Mouse (Mus musculus): ENCODE measurements at regions not wholly inside any gene's neighbourhood (a gene's known extent, or its start where the extent isn't known, plus 50 kb on each side); places are given as distances from the start of the nearest gene placed in this dataset.

GRCm38 (mm10) chr8:78877423-78877822 is 56.5 kb upstream of the Lsm6 start:
- no peak for ATAC-seq (replicated peaks; ENCODE audit: low read depth, poor library complexity, severe bottlenecking)

GRCm38 (mm10) chr8:78889708-78890107 is 68.8 kb upstream of the Lsm6 start:
- peak; percentile 95 for ATAC-seq (replicated peaks; ENCODE audit: low read depth, poor library complexity, severe bottlenecking)

- ATAC-seq (replicated peaks; ENCODE audit: low read depth, poor library complexity, severe bottlenecking): no peak
Observed at GRCm38 (mm10) chr8:78890571-78890970, 69.6 kb upstream of the Lsm6 start.

GRCm38 (mm10) chr8:78899887-78900286 is 78.9 kb upstream of the Lsm6 start:
- ATAC-seq (replicated peaks; ENCODE audit: low read depth, poor library complexity, severe bottlenecking): peak; percentile 97

GRCm38 (mm10) chr8:78903034-78903433 is 82.1 kb upstream of the Lsm6 start:
- ATAC-seq (replicated peaks; ENCODE audit: low read depth, poor library complexity, severe bottlenecking): no peak

GRCm38 (mm10) chr8:78907918-78908317 is 87.0 kb upstream of the Lsm6 start:
- 0 out of 2 replicates have a peak, but pooled peaks have one; percentile 15 for ATAC-seq (replicated peaks; ENCODE audit: low read depth, poor library complexity, severe bottlenecking)

GRCm38 (mm10) chr8:78911288-78911873 is 90.4 kb upstream of the Lsm6 start:
- ATAC-seq (replicated peaks; ENCODE audit: low read depth, poor library complexity, severe bottlenecking): no peak

- ATAC-seq (replicated peaks; ENCODE audit: low read depth, poor library complexity, severe bottlenecking): no peak
Observed at GRCm38 (mm10) chr8:78912470-78912869, 91.5 kb upstream of the Lsm6 start.

- no peak for ATAC-seq (replicated peaks; ENCODE audit: low read depth, poor library complexity, severe bottlenecking)
Observed at GRCm38 (mm10) chr8:78913823-78914222, 92.9 kb upstream of the Lsm6 start.

- no peak for ATAC-seq (replicated peaks; ENCODE audit: low read depth, poor library complexity, severe bottlenecking)
Observed at GRCm38 (mm10) chr8:78930610-78931397, 97.4 kb upstream of the Zfp827 start.

GRCm38 (mm10) chr8:78932069-78932468 is 96.2 kb upstream of the Zfp827 start:
- ATAC-seq (replicated peaks; ENCODE audit: low read depth, poor library complexity, severe bottlenecking): no peak

GRCm38 (mm10) chr8:78940049-78940448 is 88.2 kb upstream of the Zfp827 start:
- ATAC-seq (replicated peaks; ENCODE audit: low read depth, poor library complexity, severe bottlenecking): no peak

GRCm38 (mm10) chr8:78941558-78941957 is 86.7 kb upstream of the Zfp827 start:
- ATAC-seq (replicated peaks; ENCODE audit: low read depth, poor library complexity, severe bottlenecking): no peak

- ATAC-seq (replicated peaks; ENCODE audit: low read depth, poor library complexity, severe bottlenecking): no peak
Observed at GRCm38 (mm10) chr8:78944367-78944766, 83.9 kb upstream of the Zfp827 start.

- no peak for ATAC-seq (replicated peaks; ENCODE audit: low read depth, poor library complexity, severe bottlenecking)
Observed at GRCm38 (mm10) chr8:78945607-78946006, 82.6 kb upstream of the Zfp827 start.

- no peak for ATAC-seq (replicated peaks; ENCODE audit: low read depth, poor library complexity, severe bottlenecking)
Observed at GRCm38 (mm10) chr8:78946085-78946484, 82.2 kb upstream of the Zfp827 start.

GRCm38 (mm10) chr8:78975034-78975433 is 53.2 kb upstream of the Zfp827 start:
- peak; percentile 87 for ATAC-seq (replicated peaks; ENCODE audit: low read depth, poor library complexity, severe bottlenecking)
